26 mouse cellular contexts compared by ENCODE assay signal in the genomic region with DNA sequence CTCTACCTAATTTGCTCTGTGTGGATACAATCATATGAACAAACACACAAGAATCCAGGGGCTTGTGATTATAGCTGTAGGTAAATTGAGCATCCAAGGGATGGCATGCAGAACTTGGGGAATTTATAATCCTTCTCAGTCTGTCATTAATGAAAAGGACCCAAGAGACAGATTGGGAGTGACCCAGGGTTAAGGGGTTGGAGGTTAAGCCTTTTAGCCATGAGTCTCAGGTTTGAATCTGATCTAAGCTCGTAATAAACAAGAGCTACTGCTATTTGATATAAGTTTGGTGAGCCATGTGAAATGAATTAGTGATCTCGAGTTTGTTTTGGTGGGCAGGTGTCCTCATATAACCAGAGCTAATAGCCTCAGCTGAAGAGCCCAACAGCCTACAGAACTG.
DNase-seq lines count a peak whose midpoint lies in the region; ATAC-seq lines count a peak whose summit lies in the region.
"Had no signal": no experiment of that assay in that cellular context is flagged by ENCODE, and none has a peak within 500 bp of the region (broad histone marks: within the 10 kb centered on the region; RNA-seq: fewer than 3 reads in every experiment).

No protein-coding gene starts in this region.

- H3K9ac ChIP-seq in limb, embryonic 12.5 days (replicated peaks), result no peak overlapping the region
- H3K9ac ChIP-seq: embryonic facial prominence, embryonic 13.5 days; forebrain, embryonic 12.5 days; forebrain, embryonic 15.5 days; heart, embryonic 13.5 days; hindbrain, embryonic 12.5 days; hindbrain, embryonic 15.5 days; intestine, embryonic 15.5 days had no signal

- no peak overlapping the region for H3K4me2 ChIP-seq in limb, embryonic 12.5 days
- H3K4me2 ChIP-seq: embryonic facial prominence, embryonic 13.5 days; forebrain, embryonic 12.5 days; forebrain, embryonic 15.5 days; heart, embryonic 13.5 days; hindbrain, embryonic 12.5 days; hindbrain, embryonic 15.5 days; intestine, embryonic 15.5 days had no signal

- no peaks in the 10 kb centered on the region for H3K27me3 ChIP-seq in limb, embryonic 12.5 days
- H3K27me3 ChIP-seq: embryonic facial prominence, embryonic 13.5 days; forebrain, embryonic 12.5 days; forebrain, embryonic 15.5 days; heart, embryonic 13.5 days; hindbrain, embryonic 12.5 days; hindbrain, embryonic 15.5 days; intestine, embryonic 15.5 days had no signal

- no peaks in the 10 kb centered on the region for H3K9me3 ChIP-seq in limb, embryonic 12.5 days
- H3K9me3 ChIP-seq: embryonic facial prominence, embryonic 13.5 days; forebrain, embryonic 12.5 days; forebrain, embryonic 15.5 days; heart, embryonic 10.5 days; heart, embryonic 13.5 days; hindbrain, embryonic 12.5 days; hindbrain, embryonic 15.5 days; intestine, embryonic 15.5 days had no signal

- DNase-seq in embryo, embryonic 10.5 days (ENCODE audit: low spot score), result peak; percentile 69
- peak; percentile 17 for DNase-seq in embryo, embryonic 9.5 days (ENCODE audit: extremely low spot score)
- DNase-seq in retina, postnatal 1 day, result no peak
- no peak for DNase-seq in kidney, postnatal 25 days
- DNase-seq: adrenal gland, adult 8-10 months; adrenal gland, postnatal 25 days; cerebellum, adult 11-12 months; cerebellum, adult 8-10 months; cerebellum, postnatal 10 days; cerebellum, postnatal 36 days; gastrocnemius, postnatal 25 days; heart, adult 2 months; heart, postnatal 14 days; heart, postnatal 4 days had no signal

- no peak overlapping the region for H3K27ac ChIP-seq in limb, embryonic 12.5 days
- H3K27ac ChIP-seq: embryonic facial prominence, embryonic 13.5 days; forebrain, embryonic 12.5 days; forebrain, embryonic 15.5 days; heart, adult 2 months; heart, embryonic 10.5 days; heart, embryonic 13.5 days; hindbrain, embryonic 12.5 days; hindbrain, embryonic 15.5 days; intestine, embryonic 15.5 days had no signal

- no peaks in the 10 kb centered on the region for H3K4me1 ChIP-seq in limb, embryonic 12.5 days (replicated peaks)
- H3K4me1 ChIP-seq: embryonic facial prominence, embryonic 13.5 days; forebrain, embryonic 12.5 days; forebrain, embryonic 15.5 days; heart, embryonic 10.5 days; heart, embryonic 13.5 days; hindbrain, embryonic 12.5 days; hindbrain, embryonic 15.5 days; intestine, embryonic 15.5 days had no signal

- whole genome bisulfite sequencing in limb, embryonic 12.5 days, result 12% methylated on average over 2 of the region's 2 CpGs

- H3K4me3 ChIP-seq in limb, embryonic 12.5 days (replicated peaks), result no peak overlapping the region
- H3K4me3 ChIP-seq: embryonic facial prominence, embryonic 13.5 days; erythroblast, embryonic 14.5 days; forebrain, embryonic 12.5 days; forebrain, embryonic 15.5 days; heart, adult 2 months; heart, embryonic 10.5 days; heart, embryonic 13.5 days; hindbrain, embryonic 12.5 days; hindbrain, embryonic 15.5 days; intestine, embryonic 15.5 days had no signal

- peak; percentile 42; the same call in 1 of the 2 replicates for ATAC-seq in limb, embryonic 12.5 days (ENCODE audit: insufficient number of reproducible peaks, insufficient read depth, low FRiP score, low TSS enrichment, low read depth)
- no peak for ATAC-seq in inflammation-experienced regulatory T-cells, adult 6 months
- ATAC-seq: activated CD4-positive, CD25-positive, alpha-beta regulatory T cell, adult 4 months; forebrain, embryonic 15.5 days; intestine, embryonic 15.5 days had no signal

- H3K36me3 ChIP-seq in limb, embryonic 12.5 days, result no peaks in the 10 kb centered on the region
- H3K36me3 ChIP-seq: embryonic facial prominence, embryonic 13.5 days; forebrain, embryonic 12.5 days; forebrain, embryonic 15.5 days; heart, embryonic 10.5 days; heart, embryonic 13.5 days; hindbrain, embryonic 12.5 days; hindbrain, embryonic 15.5 days; intestine, embryonic 15.5 days had no signal

Comparison
In these comparisons a context has a peak if more than half of its experiments do, and no peak if none do; other contexts are left out.
1. DNase-seq: peak in embryo, embryonic 10.5 days (single experiment) and embryo, embryonic 9.5 days (single experiment); none in retina, postnatal 1 day (single experiment) and kidney, postnatal 25 days (0 of 2).